ENCODE assay signal across 8 mouse cellular contexts in the genomic region with DNA sequence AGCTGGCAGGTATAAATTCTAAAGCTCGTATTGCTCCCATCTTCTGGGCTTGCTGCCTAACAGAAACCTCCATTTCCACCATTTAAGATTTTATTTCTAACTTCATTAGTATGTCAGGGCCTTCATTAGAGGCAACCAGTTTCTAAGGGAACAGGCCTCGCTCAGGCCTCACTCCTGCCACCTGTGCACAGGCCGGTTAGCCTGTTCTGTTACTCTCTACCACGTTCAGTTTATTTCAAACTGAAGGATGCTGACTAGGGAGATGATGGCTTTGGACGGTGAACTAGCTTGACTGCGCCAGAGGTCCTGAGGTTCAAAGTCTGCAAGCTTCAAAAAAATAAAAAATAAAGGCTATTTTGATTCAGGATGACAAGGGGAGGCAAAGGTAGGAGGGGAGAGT. TPM values are rescaled to one million over a fixed set of nuclear protein-coding genes. Genes with fewer than 3 reads are reported as not detected.
A peak's percentile ranks its signal among the peaks of the same experiment; 100 is the strongest.
DNase-seq lines count a peak whose midpoint lies in the region; ATAC-seq and TF ChIP-seq lines count a peak whose summit lies in the region.

No protein-coding gene starts in this region.

- peak overlapping the region; percentile 63 for H3K4me3 ChIP-seq in forebrain, postnatal 0 days (ENCODE audit: low read depth, low read length)
- H3K4me3 ChIP-seq in limb, embryonic 13.5 days = peak overlapping the region; percentile 75
- peak overlapping the region; percentile 74 for H3K4me3 ChIP-seq in neural tube, embryonic 15.5 days (replicated peaks)

- peak; percentile 21 to 26 for DNase-seq in left cerebral cortex, postnatal 36 days (ENCODE audit: low spot score in 2 of 2)
- no peak for DNase-seq in left cerebral cortex, postnatal 4 days
- peak; percentile 45 for DNase-seq in adipocyte (ENCODE audit: low spot score)
- DNase-seq in forebrain, postnatal 0 days = peak; percentile 40
- no peak for DNase-seq in urinary bladder, postnatal 36 days (ENCODE audit: low spot score in 2 of 2)
- DNase-seq in urinary bladder, postnatal 10 days (ENCODE audit: low spot score) = no peak

- H3K4me1 ChIP-seq in forebrain, postnatal 0 days (ENCODE audit: insufficient read depth) = peaks cover 34% of the 10 kb centered on the region
- peaks cover 39% of the 10 kb centered on the region for H3K4me1 ChIP-seq in limb, embryonic 13.5 days
- H3K4me1 ChIP-seq in neural tube, embryonic 15.5 days = peaks cover 46% of the 10 kb centered on the region

- H3K4me2 ChIP-seq in forebrain, postnatal 0 days (ENCODE audit: low read depth) = peak overlapping the region; percentile 81
- H3K4me2 ChIP-seq in limb, embryonic 13.5 days (replicated peaks) = peak overlapping the region; percentile 74
- peak overlapping the region; percentile 76 for H3K4me2 ChIP-seq in neural tube, embryonic 15.5 days

- intact Hi-C loops in left cerebral cortex, postnatal 36 days (cut with DNase I) = loop anchor here (2.0 to 5.0 kb wide), 2 partner anchors 45 to 113 kb away; a partner anchor contains a TSS
- intact Hi-C loops in left cerebral cortex, postnatal 4 days (cut with DNase I) = loop anchor here (5.0 kb wide), 1 partner anchor 43 kb away; a partner anchor contains a TSS

- peak overlapping the region; percentile 96 for H3K27ac ChIP-seq in forebrain, postnatal 0 days (ENCODE audit: low read depth, low read length)
- peak overlapping the region; percentile 100 for H3K27ac ChIP-seq in limb, embryonic 13.5 days
- peak overlapping the region; percentile 97 for H3K27ac ChIP-seq in neural tube, embryonic 15.5 days (replicated peaks)

- no peaks in the 10 kb centered on the region for H3K9me3 ChIP-seq in forebrain, postnatal 0 days (ENCODE audit: low read length)
- no peaks in the 10 kb centered on the region for H3K9me3 ChIP-seq in limb, embryonic 13.5 days
- H3K9me3 ChIP-seq in neural tube, embryonic 15.5 days (replicated peaks) = no peaks in the 10 kb centered on the region

- TF ChIP-seq CTCF in forebrain, postnatal 0 days (IDR thresholded peaks at IDR 0.05; ENCODE audit: low read depth) = no peak

- ATAC-seq in forebrain, postnatal 0 days = no peak
- ATAC-seq in limb, embryonic 13.5 days (ENCODE audit: low FRiP score, low read depth) = no peak
- ATAC-seq in neural tube, embryonic 15.5 days (ENCODE audit: low FRiP score) = peak; percentile 4; the same call in 1 of the 2 replicates

- 7% methylated on average over 6 of the region's 6 CpGs for WGBS in forebrain, postnatal 0 days
- WGBS in limb, embryonic 13.5 days = 10% methylated on average over 6 of the region's 6 CpGs
- WGBS in neural tube, embryonic 15.5 days = 5% methylated on average over 6 of the region's 6 CpGs

- H3K27me3 ChIP-seq in forebrain, postnatal 0 days (ENCODE audit: insufficient read depth, low read length) = no peaks in the 10 kb centered on the region
- H3K27me3 ChIP-seq in limb, embryonic 13.5 days = no peaks in the 10 kb centered on the region
- H3K27me3 ChIP-seq in neural tube, embryonic 15.5 days (replicated peaks) = no peaks in the 10 kb centered on the region

- H3K9ac ChIP-seq in forebrain, postnatal 0 days = peak overlapping the region; percentile 96
- H3K9ac ChIP-seq in limb, embryonic 13.5 days = peak overlapping the region; percentile 95
- peak overlapping the region; percentile 96 for H3K9ac ChIP-seq in neural tube, embryonic 15.5 days (replicated peaks)

- H3K36me3 ChIP-seq in forebrain, postnatal 0 days (ENCODE audit: insufficient read depth) = peaks cover 25% of the 10 kb centered on the region
- H3K36me3 ChIP-seq in limb, embryonic 13.5 days = peaks cover 34% of the 10 kb centered on the region
- peaks cover 9% of the 10 kb centered on the region for H3K36me3 ChIP-seq in neural tube, embryonic 15.5 days

RNA-seq across cellular contexts. Expression of a gene that starts 1.9 kb away (rescaled TPM):
- total RNA-seq in left cerebral cortex, postnatal 36 days (2021) = 10 to 100 TPM in 1 of 2 experiments, 1 to 10 TPM in 1; 8.8 to 11.0 TPM
- 10 to 100 TPM; 13.4 to 14.1 TPM for total RNA-seq in left cerebral cortex, postnatal 4 days (2021)
- 75.2 and 170 TPM in 2 replicates for total RNA-seq in forebrain, postnatal 0 days (2014; rRNA removed)
- 63.5 and 75.3 TPM in 2 replicates for polyA plus RNA-seq in forebrain, postnatal 0 days (2015; fragmentation: Nextera tagmentation; extraction: Ambion mirVana)
- polyA plus RNA-seq in limb, embryonic 13.5 days (2015; fragmentation: Nextera tagmentation; extraction: Ambion mirVana) = 54.7 and 65.5 TPM in 2 replicates
- polyA plus RNA-seq in neural tube, embryonic 15.5 days (2015; fragmentation: Nextera tagmentation; extraction: Ambion mirVana) = 49.7 and 63.7 TPM in 2 replicates

RNA-seq across cellular contexts. Expression of a gene that starts 45.0 kb away (rescaled TPM):
- total RNA-seq in left cerebral cortex, postnatal 36 days (2021) = 10 to 100 TPM; 27.1 to 43.0 TPM
- total RNA-seq in left cerebral cortex, postnatal 4 days (2021) = 10 to 100 TPM; 41.7 to 46.1 TPM
- 9.9 and 13.2 TPM in 2 replicates for total RNA-seq in forebrain, postnatal 0 days (2014; rRNA removed)
- polyA plus RNA-seq in forebrain, postnatal 0 days (2015; fragmentation: Nextera tagmentation; extraction: Ambion mirVana) = 8.4 and 10.2 TPM in 2 replicates
- 47.2 and 51.0 TPM in 2 replicates for polyA plus RNA-seq in limb, embryonic 13.5 days (2015; fragmentation: Nextera tagmentation; extraction: Ambion mirVana)
- 16.6 and 19.5 TPM in 2 replicates for polyA plus RNA-seq in neural tube, embryonic 15.5 days (2015; fragmentation: Nextera tagmentation; extraction: Ambion mirVana)

RNA-seq across cellular contexts. Expression of a gene that starts 45.4 kb away (rescaled TPM):
- not detected for total RNA-seq in left cerebral cortex, postnatal 36 days (2021)
- 1 to 10 TPM in 1 of 2 experiments, not detected in 1; 2.2 TPM for total RNA-seq in left cerebral cortex, postnatal 4 days (2021)
- total RNA-seq in forebrain, postnatal 0 days (2014; rRNA removed) = not detected in 2 replicates
- polyA plus RNA-seq in forebrain, postnatal 0 days (2015; fragmentation: Nextera tagmentation; extraction: Ambion mirVana) = 0.74 TPM in 1 of 2 replicates, not detected in the other
- not detected in 2 replicates for polyA plus RNA-seq in limb, embryonic 13.5 days (2015; fragmentation: Nextera tagmentation; extraction: Ambion mirVana)
- 0.50 TPM in 1 of 2 replicates, not detected in the other for polyA plus RNA-seq in neural tube, embryonic 15.5 days (2015; fragmentation: Nextera tagmentation; extraction: Ambion mirVana)

RNA-seq across cellular contexts. Expression of a gene that starts 51.7 kb away (rescaled TPM):
- total RNA-seq in left cerebral cortex, postnatal 36 days (2021) = 10 to 100 TPM; 70.8 to 82.0 TPM
- 10 to 100 TPM; 44.3 to 46.7 TPM for total RNA-seq in left cerebral cortex, postnatal 4 days (2021)
- 42.6 and 47.1 TPM in 2 replicates for total RNA-seq in forebrain, postnatal 0 days (2014; rRNA removed)
- 33.5 and 36.9 TPM in 2 replicates for polyA plus RNA-seq in forebrain, postnatal 0 days (2015; fragmentation: Nextera tagmentation; extraction: Ambion mirVana)
- 57.7 and 58.3 TPM in 2 replicates for polyA plus RNA-seq in limb, embryonic 13.5 days (2015; fragmentation: Nextera tagmentation; extraction: Ambion mirVana)
- polyA plus RNA-seq in neural tube, embryonic 15.5 days (2015; fragmentation: Nextera tagmentation; extraction: Ambion mirVana) = 28.3 and 41.6 TPM in 2 replicates

Comparison
In these comparisons a context has a peak if more than half of its experiments do, and no peak if none do; other contexts are left out.
1. DNase-seq: peak in left cerebral cortex, postnatal 36 days (2 of 2), adipocyte (single experiment) and forebrain, postnatal 0 days (single experiment); none in left cerebral cortex, postnatal 4 days (single experiment), urinary bladder, postnatal 36 days (0 of 2) and urinary bladder, postnatal 10 days (single experiment).
2. Peak in every context shown above with its lines, with median percentiles within 50 percentile points of each other: H3K27ac ChIP-seq, H3K4me2 ChIP-seq, H3K4me3 ChIP-seq and H3K9ac ChIP-seq.